Mouse (Mus musculus): ENCODE results near the gene Tcaim. TPM values are rescaled to one million over a fixed set of nuclear protein-coding genes. Genes with fewer than 3 reads are reported as not detected.

Tcaim gene
- total and polyA plus RNA-seq, 3 experiments, result 4.4 to 12.3 (median 4.5) TPM

DNA sequence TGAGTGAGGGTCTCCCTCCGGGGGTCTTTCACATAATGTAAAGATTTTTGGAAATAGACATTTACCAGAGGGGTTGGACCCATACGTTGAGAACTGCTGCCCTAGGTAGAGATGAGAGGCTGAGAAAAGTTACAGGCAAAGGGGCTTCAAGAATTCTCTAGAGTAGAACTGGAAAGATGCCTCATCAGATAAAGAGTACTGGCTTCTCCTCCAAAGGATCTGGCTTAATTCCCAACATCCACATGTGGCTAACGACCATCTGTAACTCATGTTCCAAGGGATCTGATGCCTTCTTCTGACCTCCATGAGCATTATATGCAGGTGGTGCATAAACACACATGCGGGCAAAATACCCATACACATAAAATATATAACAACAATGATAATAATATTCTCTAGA is 50.3 kb downstream of the Tcaim start:
- no peak overlapping the region for H3K4me2 ChIP-seq (ENCODE audit: insufficient read depth, low read depth, poor library complexity, severe bottlenecking)
- H3K79me2 ChIP-seq (replicated peaks; ENCODE audit: control insufficient read depth, extremely low read depth, insufficient read depth, poor library complexity, severe bottlenecking), result 0 out of 2 replicates have a peak, but pooled peaks cover 4% of the 10 kb centered on the region
- H3K4me3 ChIP-seq (replicated peaks in 1 of 3; ENCODE audit: low read depth in 2 of 3, low read length in 2 of 3, poor library complexity in 1 of 3), result no peak overlapping the region
- H3K27ac ChIP-seq (ENCODE audit: insufficient read depth, low read depth), result no peak overlapping the region
- dilution Hi-C loops (cut with MboI; ENCODE audit: extremely low pct_ligation_motif_present, extremely low pct_unique_long_range_greater_than_20kb, low sequenced_read_pairs) (no loop called here), in situ Hi-C loops (cut with MboI; ENCODE audit: low pct_ligation_motif_present, low pct_unique_long_range_greater_than_20kb, low sequenced_read_pairs) (no loop called here)
- peaks cover 44% of the 10 kb centered on the region for H3K9me3 ChIP-seq (replicated peaks; ENCODE audit: low read length)
- no peak overlapping the region for H3K9ac ChIP-seq (ENCODE audit: insufficient read depth, low read depth)
- TF ChIP-seq ETS1 (conservative IDR thresholded peaks at IDR 0.05; ENCODE audit: low read depth, low read length) (no peak), CHD2 (IDR thresholded peaks at IDR 0.05; ENCODE audit: low read length) (no peak), BHLHE40 (IDR thresholded peaks at IDR 0.05; ENCODE audit: low read depth, low read length) (no peak), EP300 (IDR thresholded peaks at IDR 0.05; ENCODE audit: low read length) (no peak), SIN3A (IDR thresholded peaks at IDR 0.05; ENCODE audit: low read length) (no peak), ZC3H11A (IDR thresholded peaks at IDR 0.05; ENCODE audit: low read depth, low read length) (no peak), NRF1 (IDR thresholded peaks at IDR 0.05; ENCODE audit: low read depth, low read length) (no peak)
- no peak for DNase-seq (ENCODE audit: extremely low read depth)
- no peaks in the 10 kb centered on the region for H3K27me3 ChIP-seq (replicated peaks)
- H3K36me3 ChIP-seq (replicated peaks in 1 of 2; ENCODE audit: control insufficient read depth in 1 of 2, insufficient read depth in 1 of 2, low read length in 1 of 2), result peaks cover 73 to 92% of the 10 kb centered on the region in 2 experiments
- no peaks in the 10 kb centered on the region for H3K4me1 ChIP-seq (ENCODE audit: control insufficient read depth in 1 of 2, insufficient read depth in 2 of 2)

DNA sequence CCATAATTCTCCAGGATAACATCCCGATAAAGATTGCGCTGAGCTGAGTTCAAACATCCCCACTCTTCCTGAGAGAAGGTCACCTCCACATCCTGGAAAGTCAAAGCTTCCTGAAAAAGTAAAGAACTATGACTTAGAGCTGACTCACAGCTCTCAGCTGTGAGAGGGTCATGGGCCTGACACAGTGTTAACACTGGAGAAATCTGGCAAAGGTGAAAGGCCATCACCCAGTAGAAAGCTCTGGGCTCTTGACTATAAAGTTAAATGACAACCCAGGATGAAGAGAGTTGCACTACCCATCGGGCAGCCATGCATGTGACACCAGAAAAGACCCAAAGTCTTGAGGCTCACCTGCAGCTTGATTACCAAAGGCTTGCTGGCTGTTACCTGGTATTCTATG is 51.4 kb downstream of the Tcaim start:
- no peaks in the 10 kb centered on the region for H3K27me3 ChIP-seq (replicated peaks)
- TF ChIP-seq ZKSCAN1 (IDR thresholded peaks at IDR 0.05; ENCODE audit: borderline replicate concordance, low read depth, low read length) (no peak), KAT2A (IDR thresholded peaks at IDR 0.05; ENCODE audit: insufficient replicate concordance, low read length) (no peak), JUN (IDR thresholded peaks at IDR 0.05; ENCODE audit: insufficient read depth, low read depth, low read length) (no peak), EP300 (IDR thresholded peaks at IDR 0.05; ENCODE audit: low read length) (no peak), ZC3H11A (IDR thresholded peaks at IDR 0.05; ENCODE audit: low read depth, low read length) (no peak), POLR2A (IDR thresholded peaks at IDR 0.05; ENCODE audit: low read depth, low read length) (no peak), UBTF (IDR thresholded peaks at IDR 0.05; ENCODE audit: low read depth, low read length) (no peak), HCFC1 (IDR thresholded peaks at IDR 0.05; ENCODE audit: low read depth, low read length) (no peak), SIN3A (IDR thresholded peaks at IDR 0.05; ENCODE audit: low read length) (no peak), E2F4 (IDR thresholded peaks at IDR 0.05; ENCODE audit: insufficient replicate concordance, low read depth, low read length) (no peak)
- no peak overlapping the region for H3K27ac ChIP-seq (ENCODE audit: insufficient read depth, low read depth)
- DNase-seq (ENCODE audit: extremely low read depth), result no peak
- H3K9ac ChIP-seq (ENCODE audit: insufficient read depth, low read depth), result no peak overlapping the region
- dilution Hi-C loops (cut with MboI; ENCODE audit: extremely low pct_ligation_motif_present, extremely low pct_unique_long_range_greater_than_20kb, low sequenced_read_pairs), result no loop called here
- H3K79me2 ChIP-seq (replicated peaks; ENCODE audit: control insufficient read depth, extremely low read depth, insufficient read depth, poor library complexity, severe bottlenecking), result peaks cover 6% of the 10 kb centered on the region
- H3K36me3 ChIP-seq (replicated peaks in 1 of 2; ENCODE audit: control insufficient read depth in 1 of 2, insufficient read depth in 1 of 2, low read length in 1 of 2), result peaks cover 81 to 92% of the 10 kb centered on the region in 2 experiments
- H3K9me3 ChIP-seq (replicated peaks; ENCODE audit: low read length), result peaks cover 55% of the 10 kb centered on the region
- H3K4me1 ChIP-seq (ENCODE audit: control insufficient read depth in 1 of 2, insufficient read depth in 2 of 2), result no peaks in the 10 kb centered on the region
- no peak overlapping the region for H3K4me2 ChIP-seq (ENCODE audit: insufficient read depth, low read depth, poor library complexity, severe bottlenecking)
- no peak overlapping the region for H3K4me3 ChIP-seq (replicated peaks in 1 of 3; ENCODE audit: low read depth in 2 of 3, low read length in 2 of 3, poor library complexity in 1 of 3)
- in situ Hi-C loops (cut with MboI; ENCODE audit: low pct_ligation_motif_present, low pct_unique_long_range_greater_than_20kb, low sequenced_read_pairs), result no loop called here
